Mouse (Mus musculus): ENCODE measurements around the gene Wdr83. TPM values are rescaled to one million over a fixed set of nuclear protein-coding genes. Genes with fewer than 3 reads are reported as not detected.
"Not testable (repeated sequence)": the region's sequence is repeated elsewhere in the genome, so short reads cannot be mapped to it uniquely, and the experiment has no call there.

Wdr83 gene
- total RNA-seq, 2 experiments from 2014 or later: 26.0 to 28.9 TPM

- intact Hi-C loops (cut with DNase I): loop anchor here (5.0 kb wide), 1 partner anchor 35 kb away; no protein-coding TSS in a partner anchor
- DNase-seq (ENCODE audit: low spot score in 2 of 2): not testable (repeated sequence)
Measured at GRCm38 (mm10) chr8:85082169-85082568, 1.1 kb upstream of the Wdr83 start.

GRCm38 (mm10) chr8:85080532-85081215, 432 bp downstream of the Wdr83 start, which contains the start of gene Wdr83os:
Gene Wdr83os, plus strand, starts transcription at chr8:85080740.
- intact Hi-C loops (cut with DNase I): loop anchor here (5.0 kb wide), 1 partner anchor 37 kb away; no protein-coding TSS in a partner anchor
- peak; percentile 50 to 60 for DNase-seq (ENCODE audit: low spot score in 2 of 2)

GRCm38 (mm10) chr8:85080214-85080531, 933 bp downstream of the Wdr83 start:
- no peak for DNase-seq (ENCODE audit: low spot score in 2 of 2)
- intact Hi-C loops (cut with DNase I): loop anchor here (5.0 kb wide), 1 partner anchor 37 kb away; no protein-coding TSS in a partner anchor

- DNase-seq (ENCODE audit: low spot score in 2 of 2): peak; percentile 76 to 78
- intact Hi-C loops (cut with DNase I): loop anchor here (2.0 to 10.0 kb wide), 2 partner anchors 94 to 218 kb away; partner anchors contain the start of genes Orc6 and Vps35
Measured at GRCm38 (mm10) chr8:85076993-85077392, 4.1 kb downstream of the Wdr83 start.

GRCm38 (mm10) chr8:85076001-85076400, 5.1 kb downstream of the Wdr83 start:
- intact Hi-C loops (cut with DNase I): loop anchor here (2.0 to 10.0 kb wide), 2 partner anchors 95 to 219 kb away; partner anchors contain the start of genes Orc6 and Vps35
- no peak for DNase-seq (ENCODE audit: low spot score in 2 of 2)

GRCm38 (mm10) chr8:85074617-85075016, 6.5 kb downstream of the Wdr83 start:
- intact Hi-C loops (cut with DNase I): loop anchor here (5.0 to 10.0 kb wide), 2 partner anchors 37 to 220 kb away; partner anchors contain the start of genes Orc6, Tnpo2 and Vps35

GRCm38 (mm10) chr8:85074167-85074566, 6.9 kb downstream of the Wdr83 start:
- intact Hi-C loops (cut with DNase I): loop anchor here (5.0 to 10.0 kb wide), 2 partner anchors 37 to 221 kb away; partner anchors contain the start of genes Orc6, Tnpo2 and Vps35

More at GRCm38 (mm10) chr8:85074617-85075016, 6.5 kb downstream of the Wdr83 start:
- no peak for DNase-seq (ENCODE audit: low spot score in 2 of 2)

GRCm38 (mm10) chr8:85073041-85073612, 8.0 kb downstream of the Wdr83 start:
- DNase-seq (ENCODE audit: low spot score in 2 of 2): no peak
- intact Hi-C loops (cut with DNase I): loop anchor here (5.0 to 10.0 kb wide), 2 partner anchors 36 to 222 kb away; partner anchors contain the start of genes Orc6, Tnpo2 and Vps35

More at GRCm38 (mm10) chr8:85074167-85074566, 6.9 kb downstream of the Wdr83 start:
- no peak for DNase-seq (ENCODE audit: low spot score in 2 of 2)

- intact Hi-C loops (cut with DNase I): loop anchor here (5.0 to 10.0 kb wide), 2 partner anchors 35 to 222 kb away; partner anchors contain the start of genes Orc6, Tnpo2 and Vps35
- DNase-seq (ENCODE audit: low spot score in 2 of 2): no peak
Measured at GRCm38 (mm10) chr8:85072364-85072929, 8.7 kb downstream of the Wdr83 start.

GRCm38 (mm10) chr8:85071514-85072281, 9.4 kb downstream of the Wdr83 start, which contains the start of gene Dhps:
Gene Dhps, plus strand, starts transcription at chr8:85071757.
- peak; percentile 88 to 91 for DNase-seq (ENCODE audit: low spot score in 2 of 2)

GRCm38 (mm10) chr8:85071041-85071440, 10.1 kb downstream of the Wdr83 start:
- DNase-seq (ENCODE audit: low spot score in 2 of 2): no peak
- intact Hi-C loops (cut with DNase I): loop anchor here (5.0 to 10.0 kb wide), 2 partner anchors 34 to 224 kb away; partner anchors contain the start of genes Orc6, Tnpo2 and Vps35

More at GRCm38 (mm10) chr8:85071514-85072281, 9.4 kb downstream of the Wdr83 start, which contains the start of gene Dhps:
- intact Hi-C loops (cut with DNase I): loop anchor here (5.0 to 10.0 kb wide), 2 partner anchors 34 to 223 kb away; partner anchors contain the start of genes Orc6, Tnpo2 and Vps35

- intact Hi-C loops (cut with DNase I): no loop called here
- DNase-seq (ENCODE audit: low spot score in 2 of 2): no peak
Measured at GRCm38 (mm10) chr8:85067982-85068381, 13.1 kb downstream of the Wdr83 start, which contains the start of gene Gm5741. Gene Gm5741, minus strand, starts transcription at chr8:85067982.

- intact Hi-C loops (cut with DNase I): no loop called here
- no peak for DNase-seq (ENCODE audit: low spot score in 2 of 2)
Measured at GRCm38 (mm10) chr8:85067155-85067554, 14.0 kb downstream of the Wdr83 start.

- intact Hi-C loops (cut with DNase I): no loop called here
Measured at GRCm38 (mm10) chr8:85065213-85065612, 15.9 kb downstream of the Wdr83 start.

GRCm38 (mm10) chr8:85062603-85063002, 18.5 kb downstream of the Wdr83 start:
- DNase-seq (ENCODE audit: low spot score in 2 of 2): no peak
- intact Hi-C loops (cut with DNase I): no loop called here

More at GRCm38 (mm10) chr8:85065213-85065612, 15.9 kb downstream of the Wdr83 start:
- DNase-seq (ENCODE audit: low spot score in 2 of 2): no peak

- peak; percentile 88 to 91 for DNase-seq (ENCODE audit: low spot score in 2 of 2)
- intact Hi-C loops (cut with DNase I): no loop called here
Measured at GRCm38 (mm10) chr8:85059879-85060616, 21.1 kb downstream of the Wdr83 start, which contains the start of gene Fbxw9. Gene Fbxw9, plus strand, starts transcription at chr8:85060055.

- intact Hi-C loops (cut with DNase I): no loop called here
- DNase-seq (ENCODE audit: low spot score in 2 of 2): no peak
Measured at GRCm38 (mm10) chr8:85057367-85057766, 23.7 kb downstream of the Wdr83 start.

- DNase-seq (ENCODE audit: low spot score in 2 of 2): no peak
- intact Hi-C loops (cut with DNase I): no loop called here
Measured at GRCm38 (mm10) chr8:85043619-85044018, 37.5 kb downstream of the Wdr83 start.
